Mouse (Mus musculus) limb, embryonic 10.5 days (tissue): Measurements from ENCODE around the gene Eif2ak4. TPM values are rescaled to one million over a fixed set of nuclear protein-coding genes. Genes with fewer than 3 reads are reported as not detected.

Source experiments
- DNase-seq: peaks from one replicate; pipeline ENCODE4 v3.0.0-alpha.2; 2017; ENCODE audit warnings: low spot score
- H3K27ac ChIP-seq: fragments of 300-500 bp; sonication (generic); 2 replicates; pipeline ENCODE4 v1.5.1; 2016; ENCODE audit warnings: mild to moderate bottlenecking
- H3K27me3 ChIP-seq: fragments of 300-500 bp; sonication (generic); 2 replicates; pipeline ENCODE4 v1.6.1; 2016; ENCODE audit warnings: low read depth, mild to moderate bottlenecking; ENCODE audit not compliant: poor library complexity, severe bottlenecking
- H3K36me3 ChIP-seq: fragments of 300-500 bp; sonication (generic); 2 replicates; pipeline ENCODE4 v1.6.1; 2016; ENCODE audit warnings: mild to moderate bottlenecking, moderate library complexity
- H3K4me1 ChIP-seq: fragments of 300-500 bp; sonication (generic); 2 replicates; pipeline ENCODE4 v1.6.1; 2016
- H3K4me3 ChIP-seq: fragments of 300-500 bp; sonication (generic); 2 replicates; pipeline ENCODE4 v1.5.1; 2016; ENCODE audit warnings: mild to moderate bottlenecking, moderate library complexity
- H3K9me3 ChIP-seq: fragments of 300-500 bp; sonication (generic); replicated peaks from 2 replicates; pipeline ENCODE4 v1.6.1; 2016; ENCODE audit warnings: mild to moderate bottlenecking
- WGBS: fragments of 180-500 bp; shearing (Covaris S2); methylation state at CpG from one replicate; pipeline ENCODE4 v1.1.7; 2016; 5-methylcytosine and 5-hydroxymethylcytosine counted together
- polyA plus RNA-seq: library from polyadenylated mRNA; unstranded; fragments of >200 nt; fragmentation: Nextera tagmentation; extraction: Ambion mirVana; gene quantifications from 2 replicates; pipeline ENCODE4 v1.2.1, GENCODE M21; 2016

Gene Eif2ak4
- polyA plus RNA-seq, 1 experiment from 2014 or later, result 15.5 TPM

GRCm38 (mm10) chr2:118509688-118510446 is 121.4 kb downstream of the Eif2ak4 start:
- H3K9me3 ChIP-seq, result no peaks in the 10 kb centered on the region
- H3K4me1 ChIP-seq, result peaks cover 38% of the 10 kb centered on the region
- H3K27me3 ChIP-seq, result no peaks in the 10 kb centered on the region
- DNase-seq, result no peak
- peak overlapping the region; percentile 87 for H3K27ac ChIP-seq
- WGBS, result 59% methylated on average over 8 of the region's 8 CpGs
- H3K36me3 ChIP-seq, result no peaks in the 10 kb centered on the region
- no peak overlapping the region for H3K4me3 ChIP-seq

DNA sequence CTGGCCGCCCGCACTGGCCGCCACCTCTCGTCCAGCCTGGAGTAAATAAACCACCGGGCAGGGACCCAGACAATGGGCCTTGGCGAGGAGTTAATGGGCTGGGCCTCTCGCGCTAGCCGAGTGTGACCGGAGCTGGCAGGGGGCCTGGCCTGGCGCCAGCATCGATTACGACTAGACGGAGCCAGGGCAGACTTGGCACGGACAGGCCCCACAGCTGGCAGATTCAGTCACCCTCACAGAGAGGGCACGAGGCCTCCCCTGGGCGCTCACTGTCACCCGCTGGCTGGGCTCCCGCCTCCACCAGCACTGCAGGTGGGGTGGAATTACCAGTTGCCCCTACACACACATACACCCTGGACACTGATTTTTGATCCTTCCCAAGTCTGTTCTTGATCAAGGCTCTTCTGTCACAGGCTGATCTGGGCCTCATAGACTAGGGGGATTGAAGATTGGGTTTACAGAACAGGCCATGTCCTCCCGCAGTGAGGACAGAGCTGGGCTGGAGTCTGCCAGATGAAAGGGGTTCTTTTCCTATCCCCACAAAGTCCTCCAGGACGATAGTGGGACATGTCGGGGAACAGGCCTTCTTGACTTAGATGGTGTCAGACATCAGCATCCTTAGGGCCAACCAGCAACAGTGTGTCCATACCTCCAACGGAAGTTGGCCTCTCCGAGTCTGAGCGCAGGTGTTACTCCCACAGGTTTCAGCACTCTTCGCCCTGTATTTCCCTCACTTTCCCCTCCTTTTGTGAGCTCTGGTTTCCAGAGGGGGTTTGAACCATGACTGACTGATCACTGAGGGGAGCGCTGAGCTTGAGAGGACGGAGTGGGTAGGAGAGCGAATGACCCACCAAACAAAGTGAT is 122.3 kb downstream of the Eif2ak4 start:
- 41% methylated on average over 29 of the region's 29 CpGs for WGBS
- peak; percentile 76 for DNase-seq
- Histone ChIP-seq H3K27ac (peak overlapping the region; percentile 87), H3K36me3 (no peaks in the 10 kb centered on the region), H3K4me1 (peaks cover 43% of the 10 kb centered on the region), H3K4me3 (no peak overlapping the region), H3K9me3 (no peaks in the 10 kb centered on the region), H3K27me3 (no peaks in the 10 kb centered on the region)

- Histone ChIP-seq H3K27me3 (no peaks in the 10 kb centered on the region), H3K36me3 (no peaks in the 10 kb centered on the region), H3K27ac (peak overlapping the region; percentile 87), H3K9me3 (no peaks in the 10 kb centered on the region), H3K4me3 (no peak overlapping the region), H3K4me1 (peaks cover 46% of the 10 kb centered on the region)
- 53% methylated on average over 11 of the region's 11 CpGs for WGBS
- no peak for DNase-seq
These were observed 123.5 kb downstream of the Eif2ak4 start for GRCm38 (mm10) chr2:118511779-118512417.

DNA sequence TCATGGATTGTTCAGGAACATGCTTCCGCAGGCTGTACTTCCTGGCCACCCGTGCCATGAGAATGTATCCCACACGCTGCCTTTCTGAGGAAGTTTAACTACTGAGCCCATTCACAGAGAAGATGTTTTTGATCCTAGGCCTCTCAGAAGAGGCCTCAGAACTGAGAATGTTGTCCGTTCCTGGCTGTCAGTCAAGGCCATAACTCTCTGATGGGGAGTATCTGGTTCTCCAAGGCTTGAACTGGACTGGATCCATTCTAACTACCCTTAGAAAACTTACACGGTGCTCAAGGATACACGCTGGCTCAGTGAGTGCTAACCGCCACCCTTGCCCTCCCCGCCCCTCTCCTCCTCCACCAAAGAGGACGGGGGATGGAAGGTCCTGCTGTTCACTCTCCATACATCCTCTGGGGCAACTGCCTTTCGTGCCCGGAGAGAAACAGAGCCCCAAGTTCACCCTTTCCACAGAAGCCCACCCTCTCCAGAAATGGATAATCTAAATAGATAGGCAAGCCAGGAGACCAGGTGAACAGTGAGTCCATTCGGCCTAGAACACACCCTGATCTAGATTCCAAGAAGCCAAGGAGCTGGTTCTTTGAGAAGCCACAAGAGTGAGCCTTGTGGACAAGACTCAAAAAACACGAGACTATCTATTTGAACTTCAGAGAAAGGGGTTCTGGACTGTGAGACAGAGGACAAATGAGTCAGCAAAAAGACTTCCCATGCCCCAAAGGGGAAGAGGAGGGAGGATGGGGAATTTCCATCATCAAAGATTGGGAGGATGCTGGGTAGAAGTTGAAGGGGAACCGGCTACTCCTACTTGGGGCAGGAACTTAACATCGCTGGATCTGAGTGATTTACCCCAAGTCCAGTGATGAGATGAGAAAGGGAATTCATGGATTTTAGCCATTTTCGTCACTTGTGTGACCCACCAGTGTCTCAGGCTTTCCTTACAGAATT is 124.3 kb downstream of the Eif2ak4 start:
- H3K36me3 ChIP-seq, result no peaks in the 10 kb centered on the region
- H3K9me3 ChIP-seq, result no peaks in the 10 kb centered on the region
- no peak overlapping the region for H3K4me3 ChIP-seq
- 75% methylated on average over 16 of the region's 16 CpGs for WGBS
- peak overlapping the region; percentile 87 for H3K27ac ChIP-seq
- no peak for DNase-seq
- H3K4me1 ChIP-seq, result peaks cover 46% of the 10 kb centered on the region
- H3K27me3 ChIP-seq, result no peaks in the 10 kb centered on the region

DNA sequence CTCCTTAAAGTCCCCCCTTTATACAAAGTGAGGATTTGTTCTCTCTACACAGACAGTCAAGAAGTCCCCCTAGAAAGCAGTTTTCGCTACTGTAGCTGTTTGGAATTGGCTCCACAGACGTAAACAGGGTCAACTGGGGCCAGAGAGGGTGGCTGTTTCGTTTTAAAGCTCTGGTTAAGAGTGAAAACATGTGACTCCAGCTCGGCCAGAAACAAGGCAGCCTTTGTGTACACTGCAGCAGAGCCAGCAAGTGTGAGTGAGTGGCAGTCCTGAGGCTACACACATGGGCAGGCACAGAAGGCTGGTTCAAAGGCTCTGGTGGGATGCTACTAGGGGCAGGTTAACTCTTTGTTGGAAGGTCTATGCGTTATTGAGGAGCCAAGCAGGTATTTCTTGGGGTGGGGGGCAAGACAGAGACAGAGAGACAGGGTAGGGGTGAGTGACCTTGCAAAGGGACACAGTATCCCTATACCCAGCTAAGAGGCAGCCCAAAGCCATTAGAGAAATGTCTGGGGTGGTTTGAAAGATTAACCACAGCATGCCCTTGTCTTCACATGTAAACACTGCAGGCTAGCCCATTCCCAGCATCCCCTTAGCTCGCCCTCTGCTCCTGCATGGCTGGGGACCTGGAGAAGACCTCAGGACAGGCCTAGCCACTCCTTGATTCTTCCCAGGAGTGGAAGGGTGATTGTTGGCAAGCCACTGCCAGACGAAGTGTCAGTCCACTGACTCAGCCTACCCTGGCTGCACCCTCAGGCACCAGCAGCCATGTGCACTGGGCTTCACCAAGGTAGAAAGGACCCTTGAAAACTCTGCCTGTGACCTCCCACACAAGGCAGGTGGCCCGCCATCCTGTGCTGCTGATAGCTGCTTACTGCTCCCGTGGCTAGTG is 131.9 kb downstream of the Eif2ak4 start:
- H3K27me3 ChIP-seq, result no peaks in the 10 kb centered on the region
- H3K4me1 ChIP-seq, result peaks cover 59% of the 10 kb centered on the region
- peak overlapping the region; percentile 94 for H3K27ac ChIP-seq
- peak overlapping the region; percentile 4; the same call in 1 of the 2 replicates for H3K4me3 ChIP-seq
- no peaks in the 10 kb centered on the region for H3K36me3 ChIP-seq
- H3K9me3 ChIP-seq, result no peaks in the 10 kb centered on the region
- WGBS, result 40% methylated on average over 9 of the region's 9 CpGs
- peak; percentile 78 for DNase-seq

DNA sequence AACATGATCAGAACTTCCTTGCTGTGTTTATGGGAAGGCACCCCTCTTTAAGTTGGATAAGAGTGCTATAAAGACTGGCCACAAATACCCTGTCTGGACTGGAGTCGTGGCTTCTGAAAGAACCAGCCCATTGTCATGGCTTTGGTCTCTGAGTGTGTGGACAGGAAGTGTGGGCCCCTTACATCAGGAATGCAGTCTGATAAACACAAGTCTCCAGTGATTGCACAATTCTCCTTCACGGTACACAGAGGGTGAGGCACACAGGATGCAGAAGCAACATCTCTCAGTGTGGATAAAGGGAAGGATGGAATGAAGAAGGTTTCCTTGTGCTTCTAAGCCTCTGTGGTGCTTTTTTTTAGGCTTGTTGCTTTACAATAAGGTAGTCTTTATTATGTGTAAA is 133.8 kb downstream of the Eif2ak4 start:
- peaks cover 53% of the 10 kb centered on the region for H3K4me1 ChIP-seq
- no peak for DNase-seq
- no peaks in the 10 kb centered on the region for H3K36me3 ChIP-seq
- H3K27me3 ChIP-seq, result no peaks in the 10 kb centered on the region
- peak overlapping the region; percentile 94 for H3K27ac ChIP-seq
- WGBS, result 31% methylated on average over 2 of the region's 2 CpGs
- H3K9me3 ChIP-seq, result no peaks in the 10 kb centered on the region
- H3K4me3 ChIP-seq, result no peak overlapping the region

- Histone ChIP-seq H3K36me3 (no peaks in the 10 kb centered on the region), H3K4me1 (peaks cover 54% of the 10 kb centered on the region), H3K4me3 (no peak overlapping the region), H3K27me3 (no peaks in the 10 kb centered on the region), H3K9me3 (no peaks in the 10 kb centered on the region), H3K27ac (peak overlapping the region; percentile 94)
- DNase-seq, result no peak
- 68% methylated on average over 5 of the region's 5 CpGs for whole genome bisulfite sequencing
These were observed 134.8 kb downstream of the Eif2ak4 start for GRCm38 (mm10) chr2:118523163-118523730.

GRCm38 (mm10) chr2:118524811-118525210 is 136.4 kb downstream of the Eif2ak4 start:
- WGBS, result 86% methylated on average over 3 of the region's 3 CpGs
- 0 out of 2 replicates have a peak overlapping the region, but pooled peaks have one; percentile 38 for H3K27ac ChIP-seq

More at GRCm38 (mm10) chr2:118524811-118525210, 136.4 kb downstream of the Eif2ak4 start:
- Histone ChIP-seq H3K9me3 (no peaks in the 10 kb centered on the region), H3K4me1 (peaks cover 54% of the 10 kb centered on the region), H3K36me3 (no peaks in the 10 kb centered on the region), H3K27me3 (no peaks in the 10 kb centered on the region), H3K4me3 (no peak overlapping the region)
- DNase-seq, result no peak

Other genes with a start within 250 kb of the Eif2ak4 start
- gene Fsip1, start 131.7 kb upstream of the Eif2ak4 start, polyA plus RNA-seq, result 0.88 and 1.2 TPM in 2 replicates
- 0.10 and 0.15 TPM in 2 replicates for gene Gpr176, start 15.2 kb upstream of the Eif2ak4 start, polyA plus RNA-seq
- gene Srp14, start 91.1 kb downstream of the Eif2ak4 start, polyA plus RNA-seq, result 227 and 232 TPM in 2 replicates
- 4.2 and 5.5 TPM in 2 replicates for gene Bmf, start 161.1 kb downstream of the Eif2ak4 start, polyA plus RNA-seq
- gene Bub1b, start 209.6 kb downstream of the Eif2ak4 start, polyA plus RNA-seq, result 148 and 168 TPM in 2 replicates